In the genomic region with DNA sequence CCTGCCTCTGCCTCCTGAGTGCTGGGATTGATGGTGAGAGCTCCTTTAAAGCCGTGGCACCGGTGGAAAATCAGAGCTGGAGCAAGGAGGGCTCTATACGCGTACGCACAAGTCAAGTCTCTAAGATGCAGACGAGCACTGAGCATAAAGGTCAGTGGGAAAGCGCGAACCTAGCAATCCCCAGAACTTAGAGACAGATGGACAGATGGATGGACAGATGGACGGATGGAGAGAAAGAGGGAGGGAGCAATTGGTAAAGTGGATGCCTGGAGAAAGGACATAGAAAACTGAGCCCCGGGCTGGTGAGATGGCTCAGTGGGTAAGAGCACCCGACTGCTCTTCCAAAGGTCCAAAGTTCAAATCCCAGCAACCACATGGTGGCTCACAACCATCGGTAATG, we compare ENCODE assay signal across 26 mouse cellular contexts. TPM values are rescaled to one million over a fixed set of nuclear protein-coding genes. Genes with fewer than 3 reads are reported as not detected.
DNase-seq lines count a peak whose midpoint lies in the region; ATAC-seq and TF ChIP-seq lines count a peak whose summit lies in the region.
"Had no signal": no experiment of that assay in that cellular context is flagged by ENCODE, and none has a peak within 500 bp of the region (broad histone marks: within the 10 kb centered on the region; RNA-seq: fewer than 3 reads in every experiment).

No protein-coding gene starts in this region.

- 96% methylated on average over 12 of the region's 12 CpGs for WGBS in heart, embryonic 15.5 days

- H3K36me3 ChIP-seq in heart, embryonic 15.5 days = peaks cover 27% of the 10 kb centered on the region

- ATAC-seq in heart, embryonic 15.5 days (replicated peaks; ENCODE audit: insufficient number of reproducible peaks, insufficient read depth, low FRiP score, low read depth) = no peak
- ATAC-seq: CD4-positive, CD25-positive, alpha-beta regulatory T cell, adult 4 months; forebrain, embryonic 13.5 days; forebrain, embryonic 16.5 days; hindbrain, embryonic 16.5 days; intestine, embryonic 15.5 days had no signal

- H3K4me1 ChIP-seq in heart, embryonic 15.5 days (replicated peaks) = peaks cover 37% of the 10 kb centered on the region
- H3K4me1 ChIP-seq: intestine, embryonic 15.5 days had no signal

- no peak for TF ChIP-seq CTCF in gastrocnemius, adult 2 months (IDR thresholded peaks at IDR 0.05)

- no peaks in the 10 kb centered on the region for H3K27me3 ChIP-seq in heart, embryonic 15.5 days
- H3K27me3 ChIP-seq: forebrain, embryonic 13.5 days; hindbrain, embryonic 13.5 days; intestine, embryonic 15.5 days had no signal

- no peak overlapping the region for H3K9ac ChIP-seq in heart, embryonic 15.5 days
- H3K9ac ChIP-seq: forebrain, embryonic 13.5 days; hindbrain, embryonic 13.5 days; intestine, embryonic 15.5 days had no signal

- intact Hi-C loops in gastrocnemius, adult 2 months (cut with DNase I) = no loop called here

- H3K9me3 ChIP-seq in heart, embryonic 15.5 days (replicated peaks) = no peaks in the 10 kb centered on the region
- H3K9me3 ChIP-seq: forebrain, embryonic 10.5 days; forebrain, embryonic 13.5 days; hindbrain, embryonic 10.5 days; hindbrain, embryonic 13.5 days; intestine, embryonic 15.5 days had no signal

- peak overlapping the region; percentile 91 for H3K27ac ChIP-seq in gastrocnemius, adult 2 months
- 0 out of 2 replicates have a peak overlapping the region, but pooled peaks have one; percentile 89 for H3K27ac ChIP-seq in heart, embryonic 15.5 days
- H3K27ac ChIP-seq: forebrain, embryonic 10.5 days; forebrain, embryonic 13.5 days; hindbrain, embryonic 10.5 days; hindbrain, embryonic 13.5 days; intestine, embryonic 15.5 days had no signal

- peak overlapping the region; percentile 41 for H3K4me3 ChIP-seq in gastrocnemius, adult 2 months
- H3K4me3 ChIP-seq in heart, embryonic 15.5 days = no peak overlapping the region
- H3K4me3 ChIP-seq: forebrain, embryonic 10.5 days; forebrain, embryonic 13.5 days; hindbrain, embryonic 10.5 days; hindbrain, embryonic 13.5 days; intestine, embryonic 15.5 days had no signal

- no peak overlapping the region for H3K4me2 ChIP-seq in heart, embryonic 15.5 days
- H3K4me2 ChIP-seq: forebrain, embryonic 13.5 days; hindbrain, embryonic 13.5 days; intestine, embryonic 15.5 days had no signal

- no peak for DNase-seq in gastrocnemius, adult 2 months
- DNase-seq in gastrocnemius, postnatal 10 days = no peak
- DNase-seq in heart, adult 18-20 months = no peak
- peak; percentile 61 for DNase-seq in brain, adult 2 months (ENCODE audit: low read depth, low spot score)
- no peak for DNase-seq in thymus, postnatal 25 days
- DNase-seq: adrenal gland, postnatal 14 days; gastrocnemius, postnatal 25 days; heart, postnatal 10 days; heart, postnatal 36 days; kidney, adult 11 months had no signal

RNA-seq across cellular contexts. Expression of a gene that starts 1.6 kb away (rescaled TPM):
- total RNA-seq in gastrocnemius, adult 2 months (2021) = 1,000 to 10,000 TPM in 1 of 2 experiments, 100 to 1,000 TPM in 1; 819 to 1,877 TPM
- 100 to 1,000 TPM; 193 to 229 TPM for total RNA-seq in gastrocnemius, postnatal 10 days (2021)
- polyA plus RNA-seq in heart, embryonic 15.5 days (2015; fragmentation: Nextera tagmentation; extraction: Ambion mirVana) = 0.22 TPM in 1 of 2 replicates, not detected in the other
- 100 to 1,000 TPM; 174 to 267 TPM for total RNA-seq in heart, adult 18-20 months (2021)
- total RNA-seq: adrenal gland, adult 2 months; adrenal gland, postnatal 4 days; MEL had no signal
- polyA plus RNA-seq: adrenal gland, adult 2 months; embryonic facial prominence, embryonic 11.5 days; embryonic facial prominence, embryonic 14.5 days; forebrain, embryonic 10.5 days; gonadal fat pad, adult 2 months; heart, embryonic 14.5 days; hindbrain, embryonic 13.5 days had no signal

RNA-seq across cellular contexts. Expression of a gene that starts 4.1 kb away (rescaled TPM):
- total RNA-seq in gastrocnemius, adult 2 months (2021) = 1,000 to 10,000 TPM; 1,971 to 4,216 TPM
- total RNA-seq in gastrocnemius, postnatal 10 days (2021) = 100 to 1,000 TPM; 419 to 469 TPM
- polyA plus RNA-seq in heart, embryonic 15.5 days (2015; fragmentation: Nextera tagmentation; extraction: Ambion mirVana) = 25.3 and 26.7 TPM in 2 replicates
- 100 to 1,000 TPM; 315 to 408 TPM for total RNA-seq in heart, adult 18-20 months (2021)

RNA-seq across cellular contexts. Expression of a gene that starts 6.4 kb away (rescaled TPM):
- 1 to 10 TPM; 7.2 to 9.3 TPM for total RNA-seq in gastrocnemius, adult 2 months (2021)
- 10 to 100 TPM; 10.9 to 11.4 TPM for total RNA-seq in gastrocnemius, postnatal 10 days (2021)
- polyA plus RNA-seq in heart, embryonic 15.5 days (2015; fragmentation: Nextera tagmentation; extraction: Ambion mirVana) = 27.3 and 30.4 TPM in 2 replicates
- total RNA-seq in heart, adult 18-20 months (2021) = 1 to 10 TPM; 5.8 to 6.2 TPM

RNA-seq across cellular contexts. Expression of a gene that starts 17.3 kb away (rescaled TPM):
- total RNA-seq in gastrocnemius, adult 2 months (2021) = 10 to 100 TPM in 1 of 2 experiments, 1 to 10 TPM in 1; 6.8 to 10.0 TPM
- 10 to 100 TPM; 16.3 to 22.4 TPM for total RNA-seq in gastrocnemius, postnatal 10 days (2021)
- polyA plus RNA-seq in heart, embryonic 15.5 days (2015; fragmentation: Nextera tagmentation; extraction: Ambion mirVana) = 7.9 and 10.9 TPM in 2 replicates
- 10 to 100 TPM in 1 of 2 experiments, 1 to 10 TPM in 1; 9.2 to 10.4 TPM for total RNA-seq in heart, adult 18-20 months (2021)

RNA-seq across cellular contexts. Expression of a gene that starts 29.1 kb away (rescaled TPM):
- total RNA-seq in gastrocnemius, adult 2 months (2021) = 10 to 100 TPM in 1 of 2 experiments, 1 to 10 TPM in 1; 9.7 to 12.0 TPM
- 10 to 100 TPM; 14.5 to 18.2 TPM for total RNA-seq in gastrocnemius, postnatal 10 days (2021)
- polyA plus RNA-seq in heart, embryonic 15.5 days (2015; fragmentation: Nextera tagmentation; extraction: Ambion mirVana) = 2.4 and 3.5 TPM in 2 replicates
- total RNA-seq in heart, adult 18-20 months (2021) = 10 to 100 TPM; 13.1 to 16.6 TPM

Comparison
In these comparisons a context has a peak if more than half of its experiments do, and no peak if none do; other contexts are left out.
1. RNA of a gene that starts 4.1 kb away (total RNA-seq): 1,971 to 4,216 TPM in gastrocnemius, adult 2 months; 419 to 469 TPM in gastrocnemius, postnatal 10 days and 315 to 408 TPM in heart, adult 18-20 months; every median in the first group is over 4 times any median in the second.